Comparison of ENCODE assay signal across 8 mouse cellular contexts in genomic region chr1:93101571-93102061, GRCm38 (mm10). TPM values are rescaled to one million over a fixed set of nuclear protein-coding genes. Genes with fewer than 3 reads are reported as not detected.
A peak's percentile ranks its signal among the peaks of the same experiment; 100 is the strongest.
DNase-seq lines count a peak whose midpoint lies in the region; ATAC-seq lines count a peak whose summit lies in the region.

Gene Kif1a, minus strand, starts transcription at chr1:93101951.

- no peaks in the 10 kb centered on the region for H3K9me3 ChIP-seq in lung, embryonic 15.5 days
- H3K9me3 ChIP-seq in heart, embryonic 13.5 days: 0 out of 2 replicates have a peak, but pooled peaks cover 3% of the 10 kb centered on the region
- H3K9me3 ChIP-seq in stomach, embryonic 15.5 days: no peaks in the 10 kb centered on the region

- no peak within 1 kb of the TSS for H3K27ac ChIP-seq in lung, embryonic 15.5 days
- no peak within 1 kb of the TSS for H3K27ac ChIP-seq in heart, embryonic 13.5 days (replicated peaks)
- H3K27ac ChIP-seq in stomach, embryonic 15.5 days: no peak within 1 kb of the TSS

- DNase-seq in lung, postnatal 36 days: no peak
- DNase-seq in embryo, embryonic 10.5 days (ENCODE audit: low spot score): peak; percentile 77
- peak; percentile 84 to 89 for DNase-seq in layer of hippocampus, postnatal 10 days (ENCODE audit: low spot score in 2 of 2)
- peak; percentile 80 for DNase-seq in mesoderm, embryonic 11.5 days (ENCODE audit: low read depth, low spot score)
- no peak for DNase-seq in ovary, postnatal 10 days (ENCODE audit: low spot score)

- peaks cover 52% of the 10 kb centered on the region for H3K27me3 ChIP-seq in lung, embryonic 15.5 days
- H3K27me3 ChIP-seq in heart, embryonic 13.5 days (replicated peaks): peaks cover 78% of the 10 kb centered on the region
- H3K27me3 ChIP-seq in stomach, embryonic 15.5 days (replicated peaks): peaks cover 39% of the 10 kb centered on the region

- peak within 1 kb of the TSS; percentile 30 for H3K9ac ChIP-seq in lung, embryonic 15.5 days
- H3K9ac ChIP-seq in heart, embryonic 13.5 days: peak within 1 kb of the TSS; percentile 78
- peak within 1 kb of the TSS; percentile 32; the same call in 1 of the 2 replicates for H3K9ac ChIP-seq in stomach, embryonic 15.5 days

- WGBS in lung, embryonic 15.5 days: under 1% methylated on average over 39 of the region's 39 CpGs
- 1% methylated on average over 39 of the region's 39 CpGs for WGBS in heart, embryonic 13.5 days
- WGBS in stomach, embryonic 15.5 days: 1% methylated on average over 39 of the region's 39 CpGs

- H3K4me2 ChIP-seq in lung, embryonic 15.5 days: peak within 1 kb of the TSS; percentile 87
- peak within 1 kb of the TSS; percentile 90 for H3K4me2 ChIP-seq in heart, embryonic 13.5 days
- H3K4me2 ChIP-seq in stomach, embryonic 15.5 days: peak within 1 kb of the TSS; percentile 95

- H3K36me3 ChIP-seq in lung, embryonic 15.5 days: no peaks in the 10 kb centered on the region
- H3K36me3 ChIP-seq in heart, embryonic 13.5 days: no peaks in the 10 kb centered on the region
- H3K36me3 ChIP-seq in stomach, embryonic 15.5 days: no peaks in the 10 kb centered on the region

- ATAC-seq in lung, embryonic 15.5 days (ENCODE audit: borderline replicate concordance, extremely low read depth, low FRiP score, low TSS enrichment): peak; percentile 52; the same call in 1 of the 2 replicates
- peak; percentile 56; the same call in 1 of the 2 replicates for ATAC-seq in heart, embryonic 13.5 days (ENCODE audit: extremely low read depth, insufficient number of reproducible peaks, low FRiP score, low TSS enrichment)
- ATAC-seq in stomach, embryonic 15.5 days (ENCODE audit: insufficient read depth, low FRiP score, low read depth): peak; percentile 38; the same call in 1 of the 2 replicates

- H3K4me3 ChIP-seq in lung, embryonic 15.5 days: peak within 1 kb of the TSS; percentile 46
- peak within 1 kb of the TSS; percentile 60 for H3K4me3 ChIP-seq in heart, embryonic 13.5 days
- H3K4me3 ChIP-seq in stomach, embryonic 15.5 days (replicated peaks): peak within 1 kb of the TSS; percentile 50

- peaks cover 20% of the 10 kb centered on the region for H3K4me1 ChIP-seq in lung, embryonic 15.5 days
- H3K4me1 ChIP-seq in heart, embryonic 13.5 days: peaks cover 26% of the 10 kb centered on the region
- peaks cover 18% of the 10 kb centered on the region for H3K4me1 ChIP-seq in stomach, embryonic 15.5 days

RNA-seq across cellular contexts. Expression of gene Kif1a, which starts in this region (rescaled TPM):
- 6.5 and 10.8 TPM in 2 replicates for polyA plus RNA-seq in lung, embryonic 15.5 days (2015; fragmentation: Nextera tagmentation; extraction: Ambion mirVana)
- polyA plus RNA-seq in heart, embryonic 13.5 days (2015; fragmentation: Nextera tagmentation; extraction: Ambion mirVana): 9.7 and 10.8 TPM in 2 replicates
- total RNA-seq in layer of hippocampus, postnatal 10 days (2021): 100 to 1,000 TPM; 704 to 762 TPM
- 15.2 and 18.3 TPM in 2 replicates for polyA plus RNA-seq in stomach, embryonic 15.5 days (2015; fragmentation: Nextera tagmentation; extraction: Ambion mirVana)

Comparison
In these comparisons a context has a peak if more than half of its experiments do, and no peak if none do; other contexts are left out.
1. DNase-seq: peak in embryo, embryonic 10.5 days (single experiment), layer of hippocampus, postnatal 10 days (2 of 2) and mesoderm, embryonic 11.5 days (single experiment); none in lung, postnatal 36 days (single experiment) and ovary, postnatal 10 days (single experiment).
2. Peak in every context shown above with its lines, with median percentiles within 50 percentile points of each other: ATAC-seq, H3K4me2 ChIP-seq, H3K4me3 ChIP-seq and H3K9ac ChIP-seq.